Mouse (Mus musculus) cerebellum, adult 9-10 months (tissue): ENCODE measurements around the gene Gin1.

Experiments
- DNase-seq: peaks from one replicate; pipeline ENCODE4 v3.0.0; 2022

Gene Gin1

DNA sequence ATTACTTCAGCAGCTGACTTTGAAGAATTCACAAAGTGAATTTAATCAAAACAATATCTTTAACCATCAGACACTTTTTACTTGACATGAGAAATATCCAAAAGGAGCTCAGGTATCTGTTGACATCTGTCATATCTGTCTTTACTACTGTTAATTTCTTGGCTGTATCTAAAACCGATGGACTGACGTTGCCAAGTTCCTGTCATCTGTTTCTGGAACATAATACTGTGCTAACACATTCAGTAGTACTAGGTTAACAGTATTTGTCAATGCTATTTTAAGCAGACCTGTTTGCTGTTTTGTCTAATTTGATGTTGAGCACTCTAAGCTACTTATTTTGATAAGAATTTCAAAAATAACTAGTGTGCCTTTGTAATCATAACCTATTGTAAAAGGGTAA lies 18.5 kb downstream of the Gin1 start:
- DNase-seq = no peak

DNA sequence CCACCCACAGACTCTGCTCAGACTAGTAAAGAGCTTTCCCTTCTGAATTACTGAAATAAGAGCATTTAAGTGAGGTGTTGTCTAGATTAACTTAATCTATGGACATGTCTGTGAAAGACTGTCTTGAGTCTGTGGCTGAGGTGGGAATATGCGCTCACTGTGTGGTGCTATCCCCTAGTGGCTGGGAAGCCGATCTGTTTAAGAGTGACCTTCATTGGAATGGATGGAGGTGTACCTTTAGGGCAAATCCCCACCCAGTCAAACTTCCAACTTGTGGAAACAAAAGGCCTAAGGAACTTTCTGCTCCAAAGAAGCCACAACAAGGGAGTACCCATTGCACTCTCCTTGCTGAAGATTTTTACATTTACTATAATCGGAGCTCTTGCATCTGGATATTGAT lies 24.1 kb downstream of the Gin1 start:
- DNase-seq = no peak

DNA sequence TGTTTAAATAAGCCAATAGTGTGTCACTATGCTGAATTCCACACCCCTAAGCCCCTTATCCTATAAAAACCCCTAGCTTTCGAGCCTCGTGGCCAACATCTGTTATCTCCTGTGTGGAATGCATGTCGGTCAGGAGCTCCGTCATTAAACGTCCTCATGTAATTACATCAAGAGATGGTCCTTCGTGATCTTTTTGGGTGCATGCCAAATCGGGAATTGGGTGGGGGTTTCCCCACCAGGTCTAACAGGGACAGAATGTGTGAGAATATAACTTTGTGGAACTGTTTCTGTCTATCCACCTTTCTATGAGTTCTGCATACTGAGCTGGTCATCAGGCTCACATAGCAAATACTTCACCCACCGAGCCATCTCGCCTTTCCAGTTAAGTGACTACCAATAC lies 26.0 kb downstream of the Gin1 start:
- DNase-seq = no peak

DNA sequence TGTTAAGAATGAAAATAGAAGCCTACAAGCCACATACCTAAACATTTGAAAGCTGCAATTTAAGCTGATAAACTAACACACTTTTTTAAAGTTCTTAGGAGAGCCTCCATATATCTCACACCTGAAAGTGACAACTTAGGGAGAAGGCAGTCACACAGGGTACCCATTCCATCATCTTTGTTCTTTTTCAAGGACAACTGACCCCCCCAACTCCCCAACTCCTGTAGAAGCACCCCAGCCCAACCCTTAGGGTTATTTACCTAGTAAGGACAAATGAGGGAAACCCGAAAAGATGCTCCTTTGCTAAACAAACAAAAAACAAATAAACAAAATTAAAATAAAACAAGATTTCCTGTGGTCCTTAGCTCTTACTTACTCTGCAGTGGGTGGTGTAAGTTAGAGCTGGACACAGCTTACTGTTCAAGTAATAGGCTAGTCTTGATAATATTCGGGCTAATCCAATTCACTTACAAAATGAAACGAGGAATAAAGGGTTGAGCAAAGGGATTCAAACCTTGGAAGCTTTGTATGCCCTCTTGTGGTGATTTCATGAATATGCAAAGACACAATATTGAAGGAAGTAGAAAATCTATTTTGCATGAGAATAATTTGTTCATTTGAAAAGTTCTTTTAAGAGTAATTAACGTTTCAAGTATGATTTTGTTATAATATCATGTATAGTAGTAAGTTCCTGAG lies 32.4 kb downstream of the Gin1 start:
- peak; percentile 4 for DNase-seq

DNA sequence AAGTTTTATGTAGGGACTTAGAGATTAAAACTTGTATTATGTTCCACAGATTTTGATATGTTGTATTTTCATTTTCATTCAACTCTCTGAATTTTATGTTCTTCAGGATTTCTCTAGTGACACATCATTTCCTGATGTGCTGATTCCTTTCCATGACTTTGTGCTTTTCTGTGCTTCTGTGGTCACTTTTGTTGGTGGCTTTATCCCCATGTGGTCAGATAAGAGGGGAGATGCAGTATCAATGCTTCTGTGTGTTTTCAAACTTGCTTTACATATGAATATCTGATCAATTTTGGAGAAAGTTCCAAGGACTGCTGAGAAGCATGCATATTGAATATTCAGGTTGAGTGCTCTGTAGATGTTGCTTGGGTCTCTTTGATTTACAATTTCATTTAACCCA lies 34.5 kb downstream of the Gin1 start:
- DNase-seq = no peak

DNA sequence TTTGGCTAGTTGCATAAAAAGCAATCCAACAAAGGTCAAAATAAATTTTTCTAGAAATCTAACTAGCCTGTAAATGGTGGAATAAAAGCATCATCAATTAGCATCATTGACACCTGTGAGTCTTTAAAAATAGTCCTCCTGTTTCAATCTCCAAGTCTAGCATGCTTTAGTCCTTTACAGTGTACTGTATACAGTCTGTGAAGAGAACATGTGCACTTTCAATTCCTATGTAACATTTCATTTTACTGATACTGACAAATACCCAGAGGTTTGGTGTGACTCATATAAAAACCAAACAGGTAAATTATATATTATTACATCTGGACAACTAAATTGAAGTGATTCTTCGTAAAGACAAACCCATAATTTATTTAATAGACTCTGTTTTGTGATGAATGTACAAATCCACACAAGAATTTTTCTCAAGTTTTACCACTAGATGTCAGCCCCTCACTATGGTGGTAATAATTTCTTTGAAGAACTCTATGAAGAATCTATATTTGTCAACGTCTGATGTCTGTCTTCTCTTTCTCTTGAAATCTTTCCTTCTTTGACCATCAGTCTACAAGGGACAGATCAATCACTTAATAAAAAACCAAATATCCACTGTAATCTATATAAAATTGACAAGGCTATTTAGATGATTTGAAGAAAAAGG lies 39.4 kb downstream of the Gin1 start:
- peak; percentile 9 for DNase-seq

DNA sequence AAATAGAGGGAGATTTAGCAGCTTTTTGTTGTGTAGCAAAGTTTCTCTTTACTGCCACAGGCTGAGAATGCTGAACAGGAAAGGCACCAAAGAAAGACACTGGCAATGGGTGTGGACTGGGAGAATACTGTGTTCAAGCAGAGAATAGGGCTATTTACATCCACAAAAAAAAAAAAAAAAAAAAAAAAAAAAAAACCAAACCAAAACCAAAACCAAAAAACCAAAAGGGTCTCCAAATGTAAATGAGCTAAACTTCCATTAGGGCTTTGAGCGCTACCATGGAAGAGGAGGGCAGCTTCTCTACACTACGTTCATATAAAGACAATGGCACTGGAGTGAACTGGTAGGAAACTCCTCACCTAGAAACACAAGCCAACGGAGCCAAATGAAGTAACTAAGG lies 51.3 kb downstream of the Gin1 start:
- DNase-seq = no peak

DNA sequence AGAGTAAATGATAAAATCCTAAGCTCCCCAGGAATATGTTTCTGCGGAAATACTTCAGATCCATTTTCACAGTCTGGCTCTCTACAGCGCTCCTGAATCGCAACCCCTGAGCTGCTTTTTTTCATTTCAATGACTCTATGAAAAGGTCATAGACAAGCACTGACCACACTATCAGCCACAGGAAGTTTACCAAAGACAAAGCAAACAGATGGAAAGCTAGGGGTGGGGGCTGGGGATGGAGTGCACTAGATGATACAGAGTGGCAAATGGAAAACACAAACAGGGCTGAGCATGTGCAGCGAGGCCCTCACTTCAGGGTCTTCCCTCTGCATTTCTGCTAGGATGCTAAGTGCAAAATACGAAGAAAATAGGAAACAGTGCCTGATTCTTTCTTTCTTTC lies 52.2 kb downstream of the Gin1 start:
- no peak for DNase-seq

DNA sequence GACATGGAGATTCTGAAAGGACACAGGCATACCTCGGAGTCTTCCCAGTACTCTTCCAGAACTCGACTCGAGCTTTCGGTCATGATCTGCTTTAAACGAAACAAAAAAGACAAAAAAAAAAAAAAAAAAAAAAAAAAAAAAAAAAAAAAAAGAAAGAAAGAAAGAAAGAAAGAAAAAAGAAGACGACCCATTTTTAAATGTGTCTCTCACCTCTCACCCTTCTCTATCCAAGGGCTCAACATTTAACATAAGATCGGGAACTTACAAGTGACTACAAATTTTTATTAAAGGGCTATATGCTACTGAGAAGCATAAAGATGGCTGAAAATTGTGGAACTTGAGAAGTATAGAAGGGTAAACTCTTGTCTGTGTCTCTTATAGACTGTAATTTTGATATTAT lies 52.9 kb downstream of the Gin1 start:
- DNase-seq = no peak

DNA sequence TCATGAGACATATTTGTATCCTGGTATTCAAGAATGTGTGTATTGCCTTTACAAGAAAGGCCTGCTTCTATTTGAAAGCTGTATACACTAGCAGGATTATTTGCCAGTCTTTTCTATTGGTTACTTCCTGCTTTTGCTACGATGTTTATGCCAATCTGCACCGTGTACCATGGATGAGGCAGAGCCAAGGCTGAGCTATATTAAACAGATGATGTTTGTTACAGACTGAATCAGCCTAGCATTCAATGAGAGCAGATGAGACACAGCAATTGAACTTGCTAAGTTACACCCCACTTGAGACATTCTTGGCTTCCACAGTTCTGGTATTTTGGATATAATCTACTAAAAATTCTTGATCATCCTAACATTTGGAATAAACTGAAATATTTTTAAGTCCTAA lies 57.6 kb downstream of the Gin1 start:
- no peak for DNase-seq

DNA sequence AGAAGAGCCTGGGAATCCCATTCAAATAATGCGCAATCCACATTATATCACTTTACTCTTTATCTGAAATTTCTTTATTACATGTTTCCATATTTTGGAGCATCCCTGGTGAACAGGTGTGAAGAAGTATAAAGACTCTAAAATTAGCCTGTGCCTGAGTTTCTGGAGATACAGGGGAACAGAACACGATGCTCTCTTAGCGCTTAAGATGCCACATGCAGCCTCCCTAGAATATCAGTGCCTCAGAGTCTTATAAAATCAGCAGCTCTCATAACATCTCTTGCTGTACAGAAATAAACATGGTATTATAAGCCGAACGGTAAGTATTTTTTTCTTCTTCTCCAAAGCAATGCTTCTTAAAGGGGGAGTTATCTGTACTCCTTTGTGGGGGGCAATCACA lies 58.1 kb downstream of the Gin1 start:
- no peak for DNase-seq

DNA sequence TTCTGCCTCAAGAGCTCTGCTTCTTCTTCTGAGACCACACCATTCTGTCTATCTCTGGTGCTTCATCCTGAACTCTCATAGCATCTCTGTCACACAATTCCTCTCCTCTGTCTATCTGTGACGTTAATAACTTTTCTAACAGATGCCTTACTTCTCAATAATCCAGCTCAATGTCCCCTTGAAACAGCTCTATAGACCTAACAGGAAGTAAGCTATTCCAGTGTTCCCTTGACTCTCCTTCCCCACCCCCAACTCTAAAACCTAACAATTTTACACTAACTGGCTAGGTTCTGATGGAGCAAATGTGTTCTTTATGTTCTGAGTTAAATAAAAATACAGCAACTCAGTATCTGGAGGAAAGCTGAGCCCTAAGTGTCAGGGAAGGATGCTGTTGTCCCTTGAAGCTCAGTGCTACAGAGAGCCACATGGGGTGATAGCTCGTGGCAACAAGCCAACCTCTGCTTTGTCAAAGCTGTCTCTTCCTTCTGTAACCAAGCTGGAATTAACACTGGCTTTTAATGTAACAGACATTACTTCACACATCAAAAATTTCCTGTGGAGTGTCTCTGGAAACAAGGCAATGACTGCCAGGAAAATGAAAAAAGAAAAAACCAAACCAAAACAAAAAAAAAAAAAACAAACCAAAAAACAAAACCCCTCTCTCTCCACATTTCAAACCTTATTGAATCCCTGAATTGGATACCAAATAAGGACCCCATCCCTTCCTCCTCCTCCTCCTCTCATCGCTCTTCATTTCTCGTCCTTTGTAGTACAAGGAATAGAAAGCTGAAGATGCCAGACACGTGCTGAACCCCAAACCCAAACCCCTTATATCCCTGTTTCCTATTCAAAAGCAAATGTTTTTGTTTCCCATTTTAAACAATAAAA lies 63.7 kb downstream of the Gin1 start:
- DNase-seq = peak; percentile 6

DNA sequence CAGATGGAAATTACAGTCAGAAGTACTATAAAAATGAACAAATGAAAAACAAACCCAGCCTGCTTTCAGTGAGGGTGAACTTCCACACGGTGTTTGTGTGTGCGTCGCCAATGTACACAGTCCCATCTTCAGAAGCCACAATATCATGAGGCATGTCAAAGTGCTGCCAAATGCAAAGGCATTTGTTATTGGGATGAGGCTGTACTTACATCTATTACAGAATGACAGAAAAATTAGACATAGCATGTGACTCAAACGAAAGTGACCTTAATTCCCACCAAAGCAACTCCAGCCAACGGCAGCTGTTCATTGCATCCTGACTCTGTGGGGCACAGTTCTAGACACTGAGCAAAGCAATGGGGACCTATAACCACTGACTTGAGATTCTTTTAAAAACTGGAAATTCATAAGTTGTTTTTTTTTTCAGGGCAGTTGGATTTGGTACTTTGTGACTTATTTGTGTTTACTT lies 64.4 kb downstream of the Gin1 start:
- DNase-seq = no peak
